Mouse (Mus musculus) stomach, embryonic 15.5 days (tissue): Measurements from ENCODE around the gene Tax1bp1. TPM values are rescaled to one million over a fixed set of nuclear protein-coding genes. Genes with fewer than 3 reads are reported as not detected.

Source experiments
- ATAC-seq: fragments of 200-750 bp; cut with Nextera tagmentation; 2 replicates; pipeline ENCODE4 v1.8.0; 2017; ENCODE audit warnings: low read depth, moderate number of reproducible peaks, moderate TSS enrichment; ENCODE audit not compliant: insufficient read depth, low FRiP score
- H3K27ac ChIP-seq: fragments of 300-500 bp; sonication (generic); 2 replicates; pipeline ENCODE4 v1.5.1; 2015; ENCODE audit warnings: mild to moderate bottlenecking, inconsistent platforms
- H3K27me3 ChIP-seq: fragments of 300-500 bp; sonication (generic); replicated peaks from 2 replicates; pipeline ENCODE4 v1.6.1; 2015; ENCODE audit warnings: inconsistent platforms
- H3K36me3 ChIP-seq: fragments of 300-500 bp; sonication (generic); 2 replicates; pipeline ENCODE4 v1.6.1; 2015; ENCODE audit warnings: inconsistent platforms
- H3K4me1 ChIP-seq: fragments of 300-500 bp; sonication (generic); 2 replicates; pipeline ENCODE4 v1.6.1; 2015; ENCODE audit warnings: inconsistent platforms
- H3K4me2 ChIP-seq: fragments of 300-500 bp; sonication (generic); 2 replicates; pipeline ENCODE4 v1.6.1; 2015; ENCODE audit warnings: mild to moderate bottlenecking, inconsistent platforms
- H3K4me3 ChIP-seq: fragments of 300-500 bp; sonication (generic); replicated peaks from 2 replicates; pipeline ENCODE4 v1.5.1; 2015; ENCODE audit warnings: inconsistent platforms
- H3K9ac ChIP-seq: fragments of 300-500 bp; sonication (generic); 2 replicates; pipeline ENCODE4 v1.6.1; 2015; ENCODE audit warnings: inconsistent platforms
- H3K9me3 ChIP-seq: fragments of 300-500 bp; sonication (generic); 2 replicates; pipeline ENCODE4 v1.6.1; 2016; ENCODE audit warnings: inconsistent platforms
- WGBS: fragments of 180-500 bp; shearing (Covaris S2); methylation state at CpG from one replicate; pipeline ENCODE4 v1.1.7; 2015; 5-methylcytosine and 5-hydroxymethylcytosine counted together
- polyA plus RNA-seq: library from polyadenylated mRNA; unstranded; fragments of >200 nt; fragmentation: Nextera tagmentation; extraction: Ambion mirVana; gene quantifications from 2 replicates; pipeline ENCODE4 v1.2.1, GENCODE M21; 2015

The Tax1bp1 gene
- polyA plus RNA-seq, 1 experiment from 2014 or later, result 139 TPM

DNA sequence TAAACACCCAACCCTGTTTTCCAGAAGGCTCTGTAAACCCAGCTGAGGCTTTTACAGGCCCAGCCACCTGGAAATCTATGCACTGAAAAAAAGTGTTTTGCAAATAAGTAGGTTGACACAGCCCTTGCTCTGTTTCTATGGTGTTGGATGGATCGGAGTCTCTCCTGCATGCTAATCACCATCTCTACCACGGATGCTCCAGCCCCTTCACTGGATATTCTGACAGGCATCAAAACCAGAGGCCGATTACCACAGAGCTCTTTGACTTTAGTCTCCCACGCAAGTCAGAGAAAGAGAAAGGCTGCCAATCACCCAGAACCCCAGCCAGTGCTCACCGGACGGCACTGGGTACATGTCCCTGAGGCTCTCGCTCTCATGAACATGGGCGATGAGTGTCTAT lies 63.5 kb downstream of the Tax1bp1 start:
- WGBS, result 91% methylated on average over 8 of the region's 8 CpGs
- Histone ChIP-seq H3K4me3 (no peak overlapping the region), H3K36me3 (no peaks in the 10 kb centered on the region), H3K27me3 (no peaks in the 10 kb centered on the region), H3K4me1 (no peaks in the 10 kb centered on the region), H3K9me3 (no peaks in the 10 kb centered on the region), H3K4me2 (no peak overlapping the region), H3K27ac (no peak overlapping the region), H3K9ac (no peak overlapping the region)
- no peak for ATAC-seq

DNA sequence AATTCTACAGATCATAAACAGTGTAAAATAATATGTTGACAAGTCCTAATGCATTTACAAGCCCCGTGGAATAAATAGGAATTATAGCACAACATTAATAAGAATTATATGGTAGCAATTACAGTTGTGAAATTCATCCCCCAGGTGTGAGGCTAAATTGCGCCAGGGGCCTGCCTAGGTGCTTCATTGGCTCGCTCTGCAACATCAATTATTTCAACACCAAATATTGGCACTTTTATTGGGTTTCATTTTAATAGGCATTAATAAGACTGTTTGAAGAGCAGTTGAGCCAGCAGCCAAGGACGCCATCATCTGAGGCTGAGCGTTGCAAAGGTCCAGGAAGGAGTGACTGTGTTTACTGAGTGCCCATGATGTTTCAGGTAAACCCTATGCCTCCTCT lies 65.0 kb downstream of the Tax1bp1 start:
- no peak overlapping the region for H3K4me2 ChIP-seq
- WGBS, result 86% methylated on average over 5 of the region's 5 CpGs
- H3K9me3 ChIP-seq, result no peaks in the 10 kb centered on the region
- H3K9ac ChIP-seq, result no peak overlapping the region
- no peaks in the 10 kb centered on the region for H3K27me3 ChIP-seq
- ATAC-seq, result no peak
- no peak overlapping the region for H3K4me3 ChIP-seq
- H3K4me1 ChIP-seq, result no peaks in the 10 kb centered on the region
- no peaks in the 10 kb centered on the region for H3K36me3 ChIP-seq
- no peak overlapping the region for H3K27ac ChIP-seq

DNA sequence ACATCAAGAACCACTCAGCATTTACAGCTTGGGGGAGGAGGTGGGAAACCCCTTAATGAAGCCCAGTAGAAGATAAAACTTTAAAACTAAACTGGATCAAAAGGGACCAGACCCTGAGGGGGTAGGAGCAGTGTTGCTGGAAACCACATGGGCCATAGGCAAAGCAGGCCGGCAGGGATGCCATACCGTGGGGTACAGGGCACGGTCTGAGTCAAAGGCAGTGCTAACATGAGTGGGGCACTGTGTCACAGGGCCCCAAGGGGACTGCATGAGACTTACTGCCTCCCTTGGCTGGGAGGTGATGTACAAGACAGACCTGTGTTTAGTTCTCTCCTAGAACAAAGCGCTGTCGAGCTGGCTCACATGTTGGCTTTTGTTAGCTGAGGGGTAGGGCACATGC lies 66.0 kb downstream of the Tax1bp1 start:
- no peak overlapping the region for H3K27ac ChIP-seq
- H3K9ac ChIP-seq, result no peak overlapping the region
- no peaks in the 10 kb centered on the region for H3K4me1 ChIP-seq
- no peaks in the 10 kb centered on the region for H3K9me3 ChIP-seq
- ATAC-seq, result no peak
- H3K4me2 ChIP-seq, result no peak overlapping the region
- H3K36me3 ChIP-seq, result no peaks in the 10 kb centered on the region
- 82% methylated on average over 5 of the region's 5 CpGs for WGBS
- no peak overlapping the region for H3K4me3 ChIP-seq
- H3K27me3 ChIP-seq, result no peaks in the 10 kb centered on the region

DNA sequence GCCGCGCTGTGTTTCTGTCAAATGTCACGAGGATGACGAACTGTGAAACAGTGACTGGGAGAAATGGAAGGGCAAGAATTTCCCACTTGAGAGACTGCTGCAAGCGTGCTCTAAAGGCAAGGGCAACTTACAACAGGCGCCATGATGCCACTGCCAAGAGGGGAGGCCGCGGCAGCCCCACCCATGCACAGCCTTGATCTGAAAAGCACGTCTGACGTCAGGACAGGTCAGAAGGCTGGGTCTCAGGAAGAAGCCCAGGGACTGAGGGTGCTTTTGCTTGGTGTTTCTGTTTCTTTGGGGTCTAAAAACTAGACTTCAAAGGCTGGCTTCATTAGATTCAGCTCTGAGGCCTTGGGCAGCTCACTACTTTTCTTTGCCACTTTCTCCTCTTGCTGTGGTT lies 76.8 kb downstream of the Tax1bp1 start:
- 68% methylated on average over 10 of the region's 10 CpGs for WGBS
- Histone ChIP-seq H3K4me1 (peaks cover 10% of the 10 kb centered on the region), H3K4me3 (no peak overlapping the region), H3K4me2 (no peak overlapping the region), H3K27ac (no peak overlapping the region), H3K9me3 (no peaks in the 10 kb centered on the region), H3K27me3 (no peaks in the 10 kb centered on the region), H3K36me3 (no peaks in the 10 kb centered on the region), H3K9ac (no peak overlapping the region)
- no peak for ATAC-seq

DNA sequence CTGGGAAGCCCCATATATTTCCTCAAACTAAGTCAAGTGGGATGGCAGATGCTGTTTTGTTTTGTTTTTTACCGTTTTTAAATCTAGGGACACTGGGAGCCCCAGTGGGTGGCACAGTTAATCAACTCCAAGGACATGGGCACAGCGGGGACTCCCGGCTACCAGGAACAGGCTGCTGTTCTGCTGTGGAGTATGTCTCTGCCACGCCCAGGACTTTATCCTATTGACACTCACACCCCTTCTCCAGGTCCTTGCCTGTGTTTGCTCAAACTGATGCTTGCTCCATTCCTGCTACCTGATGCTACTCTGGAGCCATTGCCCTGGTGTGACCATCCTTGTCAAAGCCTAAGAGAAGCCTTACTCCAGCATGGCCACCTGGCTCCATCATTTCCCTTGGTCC lies 77.3 kb downstream of the Tax1bp1 start:
- Histone ChIP-seq H3K27ac (no peak overlapping the region), H3K36me3 (no peaks in the 10 kb centered on the region), H3K4me1 (peaks cover 15% of the 10 kb centered on the region), H3K4me3 (no peak overlapping the region), H3K4me2 (no peak overlapping the region), H3K9me3 (no peaks in the 10 kb centered on the region), H3K27me3 (no peaks in the 10 kb centered on the region), H3K9ac (no peak overlapping the region)
- 74% methylated on average over 4 of the region's 4 CpGs for WGBS
- no peak for ATAC-seq

DNA sequence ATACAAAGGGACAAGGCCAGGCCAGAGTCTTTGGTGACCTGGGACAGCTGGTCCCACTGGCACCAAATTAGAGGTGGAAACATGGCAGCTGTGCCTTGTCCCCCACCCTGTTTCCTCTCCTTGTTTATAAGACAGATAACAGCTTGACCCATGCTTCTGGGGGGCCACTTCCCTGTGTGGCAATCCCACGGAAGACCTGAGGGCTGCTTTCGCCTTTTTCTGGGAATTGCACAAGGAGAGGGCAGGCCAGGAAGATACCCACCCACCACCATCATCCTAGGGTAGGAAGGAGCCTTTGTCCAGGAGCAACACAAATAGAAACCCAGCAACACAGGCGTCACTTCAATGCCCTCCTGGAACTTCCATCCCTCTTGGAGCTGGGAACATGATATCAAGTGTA lies 78.9 kb downstream of the Tax1bp1 start:
- no peaks in the 10 kb centered on the region for H3K27me3 ChIP-seq
- WGBS, result 69% methylated on average over 3 of the region's 3 CpGs
- peaks cover 18% of the 10 kb centered on the region for H3K4me1 ChIP-seq
- ATAC-seq, result no peak
- no peak overlapping the region for H3K9ac ChIP-seq
- H3K27ac ChIP-seq, result no peak overlapping the region
- no peak overlapping the region for H3K4me2 ChIP-seq
- no peak overlapping the region for H3K4me3 ChIP-seq
- H3K9me3 ChIP-seq, result no peaks in the 10 kb centered on the region
- no peaks in the 10 kb centered on the region for H3K36me3 ChIP-seq

DNA sequence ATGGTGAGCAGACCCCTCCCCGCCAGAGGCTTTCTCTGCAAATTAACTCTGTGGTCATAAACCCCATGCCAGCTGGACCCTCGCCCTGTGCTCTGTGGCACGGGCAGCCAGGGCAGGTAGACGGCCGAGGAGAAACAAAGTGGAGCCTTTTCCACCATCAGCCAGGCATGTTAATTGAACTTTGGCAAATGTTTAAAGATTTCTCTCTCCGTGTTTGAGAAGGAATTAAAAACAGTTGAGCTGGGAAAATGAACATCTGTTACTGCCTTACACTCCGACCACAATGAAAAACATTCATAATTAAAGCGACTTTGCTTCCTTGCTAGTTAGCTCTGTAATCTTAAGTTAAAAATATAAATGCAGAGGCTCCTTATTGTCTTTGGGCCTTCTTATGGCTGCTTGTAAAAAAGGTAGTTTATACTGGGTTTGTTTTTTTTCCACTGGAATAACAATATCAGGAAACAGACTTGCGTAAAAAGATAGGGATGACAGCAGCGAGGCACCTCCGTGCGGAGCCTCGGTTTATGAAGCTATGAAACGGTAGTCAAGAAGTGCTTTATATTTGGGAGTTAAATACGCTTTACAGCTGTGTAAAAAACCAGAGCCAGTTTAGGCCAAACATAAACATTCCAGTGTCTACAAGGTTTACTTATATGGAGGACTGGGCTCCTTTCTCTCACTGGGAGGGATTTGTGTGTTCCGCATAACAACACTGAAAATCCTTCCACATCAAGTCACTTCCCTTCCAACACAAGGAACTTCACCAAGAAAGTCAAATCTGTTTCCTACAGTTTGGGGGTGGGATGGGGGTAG lies 81.7 kb downstream of the Tax1bp1 start:
- H3K36me3 ChIP-seq, result no peaks in the 10 kb centered on the region
- H3K9me3 ChIP-seq, result no peaks in the 10 kb centered on the region
- H3K9ac ChIP-seq, result no peak overlapping the region
- H3K27ac ChIP-seq, result peak overlapping the region; percentile 77
- ATAC-seq, result no peak
- peaks cover 18% of the 10 kb centered on the region for H3K4me1 ChIP-seq
- no peaks in the 10 kb centered on the region for H3K27me3 ChIP-seq
- 33% methylated on average over 16 of the region's 16 CpGs for WGBS
- peak overlapping the region; percentile 13; the same call in 1 of the 2 replicates for H3K4me2 ChIP-seq
- H3K4me3 ChIP-seq, result no peak overlapping the region

DNA sequence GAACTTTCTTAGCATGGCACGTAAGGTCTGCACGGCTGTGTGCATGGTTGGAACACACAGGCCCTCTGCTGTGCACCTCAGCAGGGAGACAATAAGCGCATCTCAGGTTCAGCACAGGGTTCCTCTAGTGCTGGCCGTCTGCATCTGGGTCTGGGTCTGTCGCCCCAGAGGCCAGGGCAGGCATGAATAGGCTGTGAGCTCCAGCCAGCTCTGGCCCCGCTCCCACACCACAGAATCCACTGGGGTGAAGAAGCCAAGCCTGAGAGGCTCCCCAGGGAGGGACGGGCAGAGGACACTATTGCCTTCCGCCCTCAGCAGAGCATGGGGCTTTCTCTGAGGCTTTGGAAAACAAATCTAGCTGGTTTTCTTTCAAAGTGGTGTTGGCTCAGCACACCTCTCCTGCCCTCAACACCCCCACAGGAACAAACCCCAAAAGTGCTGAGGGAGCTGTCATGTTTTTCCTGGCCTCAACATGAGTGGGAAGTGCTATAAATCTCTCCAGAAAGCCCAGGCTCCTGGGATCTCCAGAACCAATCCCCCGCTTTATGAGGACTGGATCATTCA lies 82.6 kb downstream of the Tax1bp1 start:
- Histone ChIP-seq H3K4me3 (no peak overlapping the region), H3K27ac (peak overlapping the region; percentile 73), H3K36me3 (no peaks in the 10 kb centered on the region), H3K9ac (no peak overlapping the region), H3K4me1 (peaks cover 18% of the 10 kb centered on the region), H3K9me3 (no peaks in the 10 kb centered on the region), H3K4me2 (0 out of 2 replicates have a peak overlapping the region, but pooled peaks have one; percentile 2), H3K27me3 (no peaks in the 10 kb centered on the region)
- no peak; the same call in 1 of the 2 replicates for ATAC-seq
- WGBS, result 67% methylated on average over 9 of the region's 9 CpGs

DNA sequence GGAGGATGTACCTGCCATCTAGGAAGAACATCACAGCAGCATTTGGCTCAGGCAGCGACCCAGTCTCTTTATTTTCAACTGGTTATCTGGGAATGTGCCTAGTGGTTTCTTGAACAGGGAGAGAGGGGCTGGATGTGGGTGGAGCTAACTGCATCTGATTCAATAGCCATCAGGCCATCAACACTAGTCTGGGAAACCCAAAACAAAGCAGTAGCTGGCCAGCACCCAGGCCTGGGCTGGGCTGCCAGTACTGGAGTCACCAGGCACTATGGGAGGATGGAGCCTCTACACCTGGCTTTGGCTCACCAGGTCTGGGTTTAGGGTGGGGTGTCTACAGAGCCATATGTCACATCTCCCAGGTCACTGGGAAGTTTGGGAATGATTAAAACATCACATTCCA lies 83.2 kb downstream of the Tax1bp1 start:
- 67% methylated on average over 1 of the region's 1 CpGs for WGBS
- ATAC-seq, result no peak
- peaks cover 18% of the 10 kb centered on the region for H3K4me1 ChIP-seq
- H3K4me3 ChIP-seq, result no peak overlapping the region
- no peak overlapping the region for H3K27ac ChIP-seq
- H3K36me3 ChIP-seq, result no peaks in the 10 kb centered on the region
- no peaks in the 10 kb centered on the region for H3K27me3 ChIP-seq
- no peaks in the 10 kb centered on the region for H3K9me3 ChIP-seq
- no peak overlapping the region for H3K9ac ChIP-seq
- H3K4me2 ChIP-seq, result no peak overlapping the region

DNA sequence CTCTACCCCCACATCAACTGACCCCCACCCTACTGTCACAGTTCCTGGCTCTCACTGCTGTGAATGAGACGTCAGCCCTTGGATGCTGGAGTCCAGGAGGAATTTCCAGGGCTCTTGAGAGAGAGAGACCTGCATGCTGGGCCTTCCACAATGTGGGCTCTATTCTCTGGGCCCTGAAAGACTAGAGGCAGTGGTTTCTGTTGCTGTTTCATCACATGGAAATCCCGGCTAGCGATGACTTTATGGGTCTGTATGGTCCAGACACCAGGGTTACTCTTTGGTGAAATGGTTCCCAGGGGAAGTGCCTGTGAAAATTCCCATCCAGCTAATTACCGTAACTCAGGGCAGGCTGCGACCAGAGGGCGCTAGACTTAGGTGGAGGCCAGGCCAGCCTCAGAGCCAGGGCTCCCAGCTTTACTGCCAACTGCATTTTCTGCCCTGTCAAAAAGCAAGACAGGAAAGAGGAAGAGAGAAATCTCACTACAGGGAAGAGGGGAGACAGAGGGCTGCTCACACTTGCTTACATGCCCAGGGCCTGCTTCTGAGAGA lies 83.8 kb downstream of the Tax1bp1 start:
- 64% methylated on average over 6 of the region's 6 CpGs for WGBS
- Histone ChIP-seq H3K27me3 (no peaks in the 10 kb centered on the region), H3K9me3 (no peaks in the 10 kb centered on the region), H3K4me2 (no peak overlapping the region), H3K27ac (no peak overlapping the region), H3K9ac (no peak overlapping the region), H3K4me1 (peaks cover 23% of the 10 kb centered on the region), H3K4me3 (no peak overlapping the region), H3K36me3 (no peaks in the 10 kb centered on the region)
- ATAC-seq, result no peak

DNA sequence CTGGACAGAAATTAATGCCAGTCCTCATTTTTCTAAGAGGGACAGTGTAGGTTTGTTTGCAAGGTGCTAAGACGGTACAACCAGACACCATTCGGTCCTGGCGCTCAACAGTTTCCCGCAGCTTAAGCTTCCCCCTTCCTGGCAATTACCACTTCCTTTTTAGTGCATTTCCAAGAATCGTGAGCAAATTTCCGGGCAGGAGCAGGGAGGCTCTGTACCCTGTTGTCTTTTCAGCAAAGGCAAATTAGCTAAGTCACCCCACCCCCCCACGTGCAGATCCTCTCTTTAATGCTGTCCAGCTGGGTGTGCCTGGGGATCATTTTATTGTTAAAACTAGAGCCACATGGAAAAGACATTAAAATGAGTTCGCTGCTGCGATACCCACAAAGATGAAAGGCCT lies 88.7 kb downstream of the Tax1bp1 start:
- Histone ChIP-seq H3K9me3 (no peaks in the 10 kb centered on the region), H3K27me3 (no peaks in the 10 kb centered on the region), H3K9ac (no peak overlapping the region), H3K4me1 (peaks cover 4% of the 10 kb centered on the region; the same call in 1 of the 2 replicates), H3K4me2 (peak overlapping the region; percentile 10; the same call in 1 of the 2 replicates), H3K4me3 (no peak overlapping the region), H3K36me3 (no peaks in the 10 kb centered on the region), H3K27ac (no peak overlapping the region)
- WGBS, result 50% methylated on average over 9 of the region's 9 CpGs
- no peak for ATAC-seq

DNA sequence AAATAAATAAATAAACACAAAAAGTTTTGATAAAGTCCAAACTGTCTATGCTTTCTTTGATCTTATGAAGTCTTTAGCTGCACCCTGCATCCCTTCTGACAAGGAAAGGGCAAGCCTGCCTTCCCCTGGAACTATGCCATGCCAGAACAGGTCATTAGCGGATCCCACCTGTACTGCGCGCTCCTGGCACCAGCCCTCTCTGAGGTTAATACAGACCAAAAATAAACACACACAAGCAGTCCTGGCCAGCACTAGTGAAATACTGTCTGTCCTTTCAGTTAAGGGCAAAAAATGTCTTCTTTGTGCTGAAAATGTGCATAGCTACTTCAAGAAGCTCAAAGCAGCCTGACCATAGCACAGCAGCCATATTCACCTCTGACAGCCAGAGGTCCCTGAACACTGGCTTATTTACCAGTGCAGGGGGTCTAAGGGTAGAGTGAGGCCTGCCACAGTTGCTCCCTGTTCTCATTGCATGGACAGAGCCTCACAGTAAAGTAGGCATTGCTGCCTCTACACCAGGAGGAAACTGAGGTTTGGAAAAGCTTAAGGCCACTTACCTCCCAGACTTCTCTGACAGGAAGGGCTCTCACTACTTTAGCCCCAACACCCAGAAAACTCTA lies 91.8 kb downstream of the Tax1bp1 start:
- H3K36me3 ChIP-seq, result no peaks in the 10 kb centered on the region
- no peak overlapping the region for H3K27ac ChIP-seq
- no peak overlapping the region for H3K4me3 ChIP-seq
- no peak overlapping the region for H3K9ac ChIP-seq
- peaks cover 4% of the 10 kb centered on the region; the same call in 1 of the 2 replicates for H3K4me1 ChIP-seq
- no peaks in the 10 kb centered on the region for H3K9me3 ChIP-seq
- WGBS, result 93% methylated on average over 3 of the region's 3 CpGs
- H3K4me2 ChIP-seq, result no peak overlapping the region
- H3K27me3 ChIP-seq, result no peaks in the 10 kb centered on the region
- no peak for ATAC-seq
